Mouse (Mus musculus) hindbrain, embryonic 10.5 days (tissue): ENCODE measurements at regions not wholly inside any gene's neighbourhood (a gene's known extent, or its start where the extent isn't known, plus 50 kb on each side); places are given as distances from the start of the nearest gene placed in this dataset.
A peak's percentile ranks its signal among the peaks of the same experiment; 100 is the strongest.

Source experiments
- DNase-seq: peaks from one replicate; pipeline ENCODE4 v3.0.0-alpha.2; 2017; ENCODE audit warnings: low spot score
- H3K27ac ChIP-seq: fragments of 300-500 bp; sonication (generic); 2 replicates; pipeline ENCODE4 v1.5.1; 2016; ENCODE audit warnings: mild to moderate bottlenecking, moderate library complexity
- H3K27me3 ChIP-seq: fragments of 300-500 bp; sonication (generic); 2 replicates; pipeline ENCODE4 v1.6.1; 2016; ENCODE audit warnings: mild to moderate bottlenecking; ENCODE audit not compliant: poor library complexity, insufficient read depth, severe bottlenecking
- H3K36me3 ChIP-seq: fragments of 300-500 bp; sonication (generic); 2 replicates; pipeline ENCODE4 v1.6.1; 2016; ENCODE audit warnings: mild to moderate bottlenecking, moderate library complexity
- H3K4me1 ChIP-seq: fragments of 300-500 bp; sonication (generic); replicated peaks from 2 replicates; pipeline ENCODE4 v1.6.1; 2016; ENCODE audit warnings: mild to moderate bottlenecking
- H3K4me3 ChIP-seq: fragments of 300-500 bp; sonication (generic); 2 replicates; pipeline ENCODE4 v1.5.1; 2016; ENCODE audit warnings: mild to moderate bottlenecking, moderate library complexity
- H3K9me3 ChIP-seq: fragments of 300-500 bp; sonication (generic); 2 replicates; pipeline ENCODE4 v1.6.1; 2016; ENCODE audit warnings: mild to moderate bottlenecking, moderate library complexity
- WGBS: fragments of 180-500 bp; shearing (Covaris S2); methylation state at CpG from one replicate; pipeline ENCODE4 v1.1.7; 2016; 5-methylcytosine and 5-hydroxymethylcytosine counted together

GRCm38 (mm10) chr14:25239335-25239960, 219.5 kb upstream of the Zmiz1 start:
- no peak overlapping the region; the same call in 1 of the 2 replicates for H3K27ac ChIP-seq
- peaks cover 31% of the 10 kb centered on the region for H3K4me1 ChIP-seq
- WGBS, result 64% methylated on average over 3 of the region's 3 CpGs
- no peaks in the 10 kb centered on the region for H3K36me3 ChIP-seq
- DNase-seq, result no peak
- no peaks in the 10 kb centered on the region for H3K27me3 ChIP-seq
- no peaks in the 10 kb centered on the region for H3K9me3 ChIP-seq
- no peak overlapping the region for H3K4me3 ChIP-seq

GRCm38 (mm10) chr14:25242753-25243152, 216.2 kb upstream of the Zmiz1 start:
- Histone ChIP-seq H3K9me3 (no peaks in the 10 kb centered on the region), H3K36me3 (no peaks in the 10 kb centered on the region), H3K27ac (no peak overlapping the region), H3K4me1 (peaks cover 21% of the 10 kb centered on the region), H3K27me3 (no peaks in the 10 kb centered on the region), H3K4me3 (no peak overlapping the region)
- no peak for DNase-seq
- 88% methylated on average over 5 of the region's 5 CpGs for WGBS

- H3K27me3 ChIP-seq, result no peaks in the 10 kb centered on the region
- no peak overlapping the region for H3K4me3 ChIP-seq
- H3K4me1 ChIP-seq, result peaks cover 21% of the 10 kb centered on the region
- DNase-seq, result no peak
- no peak overlapping the region; the same call in 1 of the 2 replicates for H3K27ac ChIP-seq
- 58% methylated on average over 4 of the region's 4 CpGs for WGBS
- no peaks in the 10 kb centered on the region for H3K36me3 ChIP-seq
- H3K9me3 ChIP-seq, result no peaks in the 10 kb centered on the region
Observed at GRCm38 (mm10) chr14:25243289-25243688, 215.7 kb upstream of the Zmiz1 start.

GRCm38 (mm10) chr14:25243698-25244097, 215.3 kb upstream of the Zmiz1 start:
- 69% methylated on average over 5 of the region's 5 CpGs for WGBS
- no peaks in the 10 kb centered on the region for H3K9me3 ChIP-seq

GRCm38 (mm10) chr14:25244841-25245240, 214.1 kb upstream of the Zmiz1 start:
- no peaks in the 10 kb centered on the region for H3K36me3 ChIP-seq
- H3K27ac ChIP-seq, result no peak overlapping the region
- H3K4me1 ChIP-seq, result peaks cover 12% of the 10 kb centered on the region
- no peaks in the 10 kb centered on the region for H3K9me3 ChIP-seq
- no peak overlapping the region for H3K4me3 ChIP-seq
- 90% methylated on average over 6 of the region's 6 CpGs for WGBS
- no peak for DNase-seq
- no peaks in the 10 kb centered on the region for H3K27me3 ChIP-seq

More at GRCm38 (mm10) chr14:25243698-25244097, 215.3 kb upstream of the Zmiz1 start:
- H3K27me3 ChIP-seq, result no peaks in the 10 kb centered on the region
- no peaks in the 10 kb centered on the region for H3K36me3 ChIP-seq
- peak overlapping the region; percentile 12; the same call in 1 of the 2 replicates for H3K27ac ChIP-seq
- no peak overlapping the region for H3K4me3 ChIP-seq
- peaks cover 21% of the 10 kb centered on the region for H3K4me1 ChIP-seq
- DNase-seq, result no peak

- Histone ChIP-seq H3K27ac (no peak overlapping the region), H3K4me1 (peaks cover 12% of the 10 kb centered on the region), H3K36me3 (no peaks in the 10 kb centered on the region), H3K9me3 (no peaks in the 10 kb centered on the region), H3K4me3 (no peak overlapping the region), H3K27me3 (no peaks in the 10 kb centered on the region)
- 61% methylated on average over 4 of the region's 4 CpGs for WGBS
- DNase-seq, result no peak
Observed at GRCm38 (mm10) chr14:25245691-25246090, 213.3 kb upstream of the Zmiz1 start.

GRCm38 (mm10) chr14:25248941-25249340, 210.0 kb upstream of the Zmiz1 start:
- no peak overlapping the region for H3K27ac ChIP-seq
- no peaks in the 10 kb centered on the region for H3K36me3 ChIP-seq
- no peaks in the 10 kb centered on the region for H3K9me3 ChIP-seq
- H3K27me3 ChIP-seq, result 0 out of 2 replicates have a peak, but pooled peaks cover 4% of the 10 kb centered on the region
- H3K4me3 ChIP-seq, result no peak overlapping the region
- peaks cover 2% of the 10 kb centered on the region; the same call in 1 of the 2 replicates for H3K4me1 ChIP-seq
- 86% methylated on average over 3 of the region's 3 CpGs for WGBS
- DNase-seq, result no peak

GRCm38 (mm10) chr14:25253016-25253850, 205.8 kb upstream of the Zmiz1 start:
- no peaks in the 10 kb centered on the region for H3K9me3 ChIP-seq
- peaks cover 6% of the 10 kb centered on the region; the same call in 1 of the 2 replicates for H3K4me1 ChIP-seq
- H3K4me3 ChIP-seq, result no peak overlapping the region
- 95% methylated on average over 15 of the region's 15 CpGs for WGBS
- H3K27ac ChIP-seq, result no peak overlapping the region
- 0 out of 2 replicates have a peak, but pooled peaks cover 4% of the 10 kb centered on the region for H3K27me3 ChIP-seq
- DNase-seq, result no peak
- H3K36me3 ChIP-seq, result no peaks in the 10 kb centered on the region

GRCm38 (mm10) chr14:25263121-25263520, 195.9 kb upstream of the Zmiz1 start:
- Histone ChIP-seq H3K4me1 (peaks cover 24% of the 10 kb centered on the region), H3K9me3 (no peaks in the 10 kb centered on the region), H3K27me3 (peaks cover 7% of the 10 kb centered on the region; the same call in 1 of the 2 replicates), H3K27ac (no peak overlapping the region), H3K4me3 (no peak overlapping the region), H3K36me3 (no peaks in the 10 kb centered on the region)
- no peak for DNase-seq
- 94% methylated on average over 1 of the region's 1 CpGs for WGBS

- 50% methylated on average over 4 of the region's 4 CpGs for WGBS
- no peak for DNase-seq
- H3K36me3 ChIP-seq, result no peaks in the 10 kb centered on the region
- H3K4me1 ChIP-seq, result peaks cover 47% of the 10 kb centered on the region
- H3K4me3 ChIP-seq, result no peak overlapping the region
- no peaks in the 10 kb centered on the region for H3K9me3 ChIP-seq
- H3K27me3 ChIP-seq, result peaks cover 26% of the 10 kb centered on the region
- H3K27ac ChIP-seq, result peak overlapping the region; percentile 77
Observed at GRCm38 (mm10) chr14:25266846-25267245, 192.1 kb upstream of the Zmiz1 start.

- Histone ChIP-seq H3K27me3 (peaks cover 26% of the 10 kb centered on the region), H3K4me1 (peaks cover 53% of the 10 kb centered on the region), H3K9me3 (no peaks in the 10 kb centered on the region), H3K4me3 (no peak overlapping the region), H3K36me3 (no peaks in the 10 kb centered on the region), H3K27ac (no peak overlapping the region)
- WGBS, result 81% methylated on average over 13 of the region's 13 CpGs
- no peak for DNase-seq
Observed at GRCm38 (mm10) chr14:25268090-25268631, 190.8 kb upstream of the Zmiz1 start.

GRCm38 (mm10) chr14:25270227-25270876, 188.6 kb upstream of the Zmiz1 start:
- H3K4me1 ChIP-seq, result peaks cover 53% of the 10 kb centered on the region

More at GRCm38 (mm10) chr14:25270227-25270876, 188.6 kb upstream of the Zmiz1 start:
- Histone ChIP-seq H3K36me3 (no peaks in the 10 kb centered on the region), H3K4me3 (no peak overlapping the region), H3K27ac (peak overlapping the region; percentile 40; the same call in 1 of the 2 replicates), H3K27me3 (peaks cover 26% of the 10 kb centered on the region), H3K9me3 (no peaks in the 10 kb centered on the region)
- DNase-seq, result peak; percentile 18
- WGBS, result 54% methylated on average over 11 of the region's 11 CpGs
